Mouse (Mus musculus) CH12.LX (cell line): Measurements from ENCODE around the gene Gal3st2. TPM values are rescaled to one million over a fixed set of nuclear protein-coding genes. Genes with fewer than 3 reads are reported as not detected.
"Not testable (repeated sequence)": the region's sequence is repeated elsewhere in the genome, so short reads cannot be mapped to it uniquely, and the experiment has no call there.

Experiments
- DNase-seq: peaks from one replicate; pipeline ENCODE4 v3.0.0-alpha.2; 2013; ENCODE audit errors: extremely low read depth
- H3K27ac ChIP-seq: 2 replicates; pipeline ENCODE4 v1.5.1; 2012; ENCODE audit warnings: low read depth, mild to moderate bottlenecking, control low read depth, moderate library complexity; ENCODE audit not compliant: insufficient read depth
- H3K27me3 ChIP-seq: replicated peaks from 2 replicates; pipeline ENCODE3; 2012; ENCODE audit warnings: inconsistent platforms
- H3K36me3 ChIP-seq, 2 experiments: replicated peaks in 1 of 2; 2 replicates each; pipeline versions ENCODE3 to v1.6.1; 2012; ENCODE audit warnings: inconsistent platforms in 1 of 2, low read length in 1 of 2, mild to moderate bottlenecking in 1 of 2, mixed read lengths in 1 of 2, moderate library complexity in 1 of 2; ENCODE audit not compliant: control insufficient read depth in 1 of 2, insufficient read depth in 1 of 2
- H3K4me1 ChIP-seq, 2 experiments: 2 replicates each; pipeline ENCODE4 v1.6.1; 2012; ENCODE audit warnings: inconsistent platforms in 1 of 2, moderate library complexity in 1 of 2; ENCODE audit not compliant: insufficient read depth in 2 of 2, control insufficient read depth in 1 of 2
- H3K4me2 ChIP-seq: 2 replicates; pipeline ENCODE4 v1.6.1; 2012; ENCODE audit warnings: low read depth, mild to moderate bottlenecking, control low read depth; ENCODE audit not compliant: poor library complexity, insufficient read depth, severe bottlenecking
- H3K4me3 ChIP-seq, 3 experiments: fragments of 150-350 bp in 1 of 3; sonication (generic) in 1 of 3; replicated peaks in 1 of 3; 2 replicates each; pipeline versions ENCODE3 to v1.5.1; 2011 to 2012; ENCODE audit warnings: low read depth in 2 of 3, low read length in 2 of 3, mild to moderate bottlenecking in 2 of 3, moderate library complexity in 2 of 3, control low read depth in 1 of 3, improper control_type of control experiment in 1 of 3, inconsistent platforms in 1 of 3, mixed read lengths in 1 of 3; ENCODE audit not compliant: poor library complexity in 1 of 3
- H3K79me2 ChIP-seq: replicated peaks from 2 replicates; pipeline ENCODE4 v1.6.1; 2012; ENCODE audit warnings: mild to moderate bottlenecking, moderate library complexity; ENCODE audit not compliant: control insufficient read depth, poor library complexity, insufficient read depth, severe bottlenecking; ENCODE audit errors: extremely low read depth
- H3K9ac ChIP-seq: 2 replicates; pipeline ENCODE4 v1.6.1; 2012; ENCODE audit warnings: low read depth, mild to moderate bottlenecking, control low read depth, moderate library complexity; ENCODE audit not compliant: insufficient read depth
- H3K9me3 ChIP-seq: replicated peaks from 2 replicates; pipeline ENCODE3; 2012; ENCODE audit warnings: low read length, inconsistent platforms, mixed read lengths
- CHD1 ChIP-seq: IDR thresholded peaks from 2 replicates; pipeline ENCODE4 v1.6.1; 2012; ENCODE audit warnings: low read depth, low read length, improper control_type of control experiment, inconsistent platforms
- CHD2 ChIP-seq: IDR thresholded peaks from 2 replicates; pipeline ENCODE4 v1.6.1; 2011; ENCODE audit warnings: low read length, improper control_type of control experiment
- CTCF ChIP-seq, 2 experiments: IDR thresholded peaks in 1 of 2; conservative IDR thresholded peaks in 1 of 2; 2 replicates each; pipeline ENCODE4 v1.5.1; 2011 to 2012; ENCODE audit warnings: low read depth in 2 of 2, low read length in 2 of 2, improper control_type of control experiment in 1 of 2, inconsistent platforms in 1 of 2, mild to moderate bottlenecking in 1 of 2, moderate library complexity in 1 of 2
- E2F4 ChIP-seq: IDR thresholded peaks from 2 replicates; pipeline ENCODE4 v1.6.1; 2011; ENCODE audit warnings: low read depth, low read length, improper control_type of control experiment; ENCODE audit not compliant: insufficient replicate concordance
- EP300 ChIP-seq: IDR thresholded peaks from 2 replicates; pipeline ENCODE4 v1.6.1; 2011; ENCODE audit warnings: low read length, improper control_type of control experiment
- ETS1 ChIP-seq: conservative IDR thresholded peaks from 2 replicates; pipeline ENCODE4 v1.6.1; 2012; ENCODE audit warnings: low read depth, mild to moderate bottlenecking, inconsistent platforms, low read length, improper control_type of control experiment, moderate library complexity
- GABPA ChIP-seq: IDR thresholded peaks from 2 replicates; pipeline ENCODE4 v1.6.1; 2012; ENCODE audit warnings: low read depth, low read length, improper control_type of control experiment, inconsistent platforms; ENCODE audit not compliant: insufficient replicate concordance
- HCFC1 ChIP-seq: IDR thresholded peaks from 2 replicates; pipeline ENCODE4 v1.6.1; 2012; ENCODE audit warnings: low read depth, mild to moderate bottlenecking, inconsistent platforms, low read length, improper control_type of control experiment
- IRF4 ChIP-seq: IDR thresholded peaks from 2 replicates; pipeline ENCODE4 v1.6.1; 2014; ENCODE audit warnings: low read depth, mild to moderate bottlenecking, inconsistent platforms, low read length, improper control_type of control experiment
- MAFK ChIP-seq: IDR thresholded peaks from 2 replicates; pipeline ENCODE4 v1.6.1; 2011; ENCODE audit warnings: low read length, improper control_type of control experiment; ENCODE audit not compliant: insufficient replicate concordance
- MAX ChIP-seq: IDR thresholded peaks from 2 replicates; pipeline ENCODE4 v1.6.1; 2011; ENCODE audit warnings: low read length, improper control_type of control experiment
- MEF2A ChIP-seq: IDR thresholded peaks from 2 replicates; pipeline ENCODE4 v1.6.1; 2014; ENCODE audit warnings: low read depth, mild to moderate bottlenecking, inconsistent platforms, low read length, improper control_type of control experiment, borderline replicate concordance
- MXI1 ChIP-seq: IDR thresholded peaks from 2 replicates; pipeline ENCODE4 v1.6.1; 2011; ENCODE audit warnings: mild to moderate bottlenecking, low read depth, low read length, improper control_type of control experiment
- RAD21 ChIP-seq: IDR thresholded peaks from 2 replicates; pipeline ENCODE4 v1.6.1; 2011; ENCODE audit warnings: low read depth, mild to moderate bottlenecking, low read length, improper control_type of control experiment, moderate library complexity
- RCOR1 ChIP-seq: conservative IDR thresholded peaks from 2 replicates; pipeline ENCODE4 v1.6.1; 2012; ENCODE audit warnings: low read depth, mild to moderate bottlenecking, inconsistent platforms, low read length, improper control_type of control experiment
- TBP ChIP-seq: conservative IDR thresholded peaks from 2 replicates; pipeline ENCODE4 v1.6.1; 2011; ENCODE audit warnings: low read depth, low read length, improper control_type of control experiment
- TCF12 ChIP-seq: IDR thresholded peaks from 2 replicates; pipeline ENCODE4 v1.6.1; 2014; ENCODE audit warnings: low read depth, mild to moderate bottlenecking, inconsistent platforms, low read length, improper control_type of control experiment
- ZNF384 ChIP-seq: IDR thresholded peaks from 2 replicates; pipeline ENCODE4 v1.6.1; 2012; ENCODE audit warnings: low read depth, low read length, improper control_type of control experiment, inconsistent platforms
- dilution Hi-C: fragments of 300-500 bp; cut with MboI; formaldehyde crosslinking; loops from 2 replicates; pipeline ENCODE4 v1.14.3; 2020; ENCODE audit warnings: low sequenced_read_pairs; ENCODE audit not compliant: extremely low pct_unique_long_range_greater_than_20kb, extremely low pct_ligation_motif_present
- in situ Hi-C: fragments of 300-500 bp; cut with MboI; formaldehyde crosslinking; loops from 3 replicates; pipeline ENCODE4 v1.14.3; 2019; ENCODE audit warnings: low sequenced_read_pairs, low pct_ligation_motif_present, low pct_unique_long_range_greater_than_20kb, mixed read lengths
- polyA plus RNA-seq: library from polyadenylated mRNA; unstranded; fragments of >175 nt; gene quantifications from 2 replicates; pipeline ENCODE4 v1.2.1, GENCODE M21; 2012; ENCODE audit warnings: low read depth; ENCODE audit not compliant: insufficient read length
- total RNA-seq, 2 experiments: library from RNA; depleted of rRNA; stranded (reverse); fragments of 300-350 nt in 1 of 2; fragments of >200 nt in 1 of 2; gene quantifications; 2 replicates each; pipeline ENCODE4 v1.2.3; 2012 to 2014

The Gal3st2 gene
- total and polyA plus RNA-seq, 3 experiments: 0.04 TPM; not detected in 2

- TF ChIP-seq MEF2A (no peak), HCFC1 (no peak), GABPA (no peak), EP300 (peak; percentile 87), CTCF (conservative IDR thresholded peaks at IDR 0.05 in 1 of 2, IDR thresholded peaks at IDR 0.05 in 1 of 2; ENCODE audit: low read depth in 2 of 2, low read length in 2 of 2) (no peak)
Observed at GRCm38 (mm10) chr1:93835876-93836531, 25.1 kb upstream of the Gal3st2 start (continued).

DNA sequence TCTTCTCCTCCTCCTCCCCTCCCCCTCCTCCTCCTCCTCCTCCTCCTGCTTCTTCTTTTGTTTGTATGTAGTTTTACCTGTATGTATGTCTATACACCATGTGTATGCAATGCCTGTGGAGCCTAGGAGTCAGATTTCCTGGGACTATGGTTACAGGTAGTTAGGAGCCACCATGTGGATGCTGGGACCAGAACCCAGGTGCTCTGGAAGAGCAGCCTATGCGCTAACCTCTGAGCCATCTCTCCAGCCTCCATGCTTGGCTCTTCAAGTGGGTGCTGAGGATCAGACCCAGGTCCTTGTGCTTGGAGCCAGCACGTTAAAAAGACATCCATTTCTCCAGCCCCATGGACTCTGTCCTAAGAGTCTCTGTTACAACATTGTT, 24.6 kb upstream of the Gal3st2 start:
- H3K4me3 ChIP-seq: no peak overlapping the region
- no peaks in the 10 kb centered on the region for H3K9me3 ChIP-seq
- H3K36me3 ChIP-seq: peaks cover 16 to 39% of the 10 kb centered on the region in 2 experiments
- H3K4me2 ChIP-seq: no peak overlapping the region
- no peak for DNase-seq
- TF ChIP-seq EP300: no peak
- TF ChIP-seq MAFK: no peak
- TF ChIP-seq TCF12: no peak
- no peak for TF ChIP-seq MAX
- TF ChIP-seq E2F4: no peak
- TF ChIP-seq ZNF384: no peak
- no peak for TF ChIP-seq MXI1
- TF ChIP-seq RAD21: no peak
- dilution Hi-C loops (no loop called here), in situ Hi-C loops (no loop called here)
- no peak overlapping the region for H3K9ac ChIP-seq
- no peaks in the 10 kb centered on the region for H3K79me2 ChIP-seq
- peaks cover 0 to 6% of the 10 kb centered on the region in 2 experiments; a peak in 2 of 4 replicates for H3K4me1 ChIP-seq
- H3K27me3 ChIP-seq: no peaks in the 10 kb centered on the region
- H3K27ac ChIP-seq: no peak overlapping the region

DNA sequence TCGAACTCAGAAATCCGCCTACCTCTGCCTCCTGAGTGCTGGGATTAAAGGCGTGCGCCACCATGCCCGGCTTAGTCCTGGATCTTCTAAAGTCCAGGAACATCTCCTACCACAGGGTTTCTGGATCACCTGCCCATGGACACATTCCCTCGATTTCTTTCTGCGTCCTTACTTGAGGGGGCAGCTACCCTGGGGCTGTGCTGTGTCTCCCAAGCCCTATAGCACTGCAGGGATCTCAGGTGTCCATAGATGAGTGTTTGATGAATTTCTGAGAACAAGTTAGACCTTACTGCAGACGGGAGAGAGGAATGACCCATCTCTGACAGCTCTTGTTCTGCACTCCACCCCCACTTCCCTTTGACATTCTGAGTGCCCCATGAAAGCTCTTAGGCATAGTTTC, 23.8 kb upstream of the Gal3st2 start:
- Histone ChIP-seq H3K4me1 (peaks cover 0 to 6% of the 10 kb centered on the region in 2 experiments; a peak in 2 of 4 replicates), H3K4me3 (no peak overlapping the region), H3K27me3 (no peaks in the 10 kb centered on the region), H3K9me3 (no peaks in the 10 kb centered on the region), H3K4me2 (no peak overlapping the region), H3K36me3 (peaks cover 16 to 39% of the 10 kb centered on the region in 2 experiments), H3K9ac (no peak overlapping the region), H3K27ac (no peak overlapping the region), H3K79me2 (no peaks in the 10 kb centered on the region)
- TF ChIP-seq CHD1 (no peak), RCOR1 (no peak), MEF2A (no peak), ETS1 (no peak), IRF4 (no peak), TBP (no peak), TCF12 (no peak), CHD2 (no peak)
- in situ Hi-C loops (no loop called here), dilution Hi-C loops (no loop called here)
- DNase-seq: no peak

GRCm38 (mm10) chr1:93838569-93838968, 22.5 kb upstream of the Gal3st2 start:
- H3K4me3 ChIP-seq, H3K27me3 ChIP-seq, H3K4me2 ChIP-seq, H3K9me3 ChIP-seq, DNase-seq, dilution Hi-C loops, H3K79me2 ChIP-seq, H3K4me1 ChIP-seq, H3K9ac ChIP-seq, H3K27ac ChIP-seq, in situ Hi-C loops: not testable (repeated sequence)
- peaks cover 16 to 37% of the 10 kb centered on the region in 2 experiments for H3K36me3 ChIP-seq

GRCm38 (mm10) chr1:93845766-93846366, 15.2 kb upstream of the Gal3st2 start:
- dilution Hi-C loops, in situ Hi-C loops, H3K36me3 ChIP-seq: not testable (repeated sequence)

More at GRCm38 (mm10) chr1:93845766-93846366, 15.2 kb upstream of the Gal3st2 start:
- not testable (repeated sequence) for H3K27me3 ChIP-seq, H3K9ac ChIP-seq, H3K9me3 ChIP-seq, H3K4me1 ChIP-seq, H3K79me2 ChIP-seq, H3K4me2 ChIP-seq, DNase-seq, H3K4me3 ChIP-seq, H3K27ac ChIP-seq
